Mouse (Mus musculus) heart, adult 10 weeks (tissue): ENCODE results near the gene Parg. TPM values are rescaled to one million over a fixed set of nuclear protein-coding genes. Genes with fewer than 3 reads are reported as not detected.

Experiments used
- polyA plus RNA-seq: library from polyadenylated mRNA; stranded (reverse); fragments of 350-450 nt; fragmentation: Illumina TruSeq; extraction: RNeasy Lipid Tissue Mini Kit (QIAGEN cat#74804); gene quantifications from one replicate; pipeline ENCODE4 v1.2.3, GENCODE M21; 2014; ENCODE audit warnings: low read depth, low replicate concordance

The Parg gene
- 14.2 TPM for polyA plus RNA-seq

GRCm38 (mm10) chr14:32201791-32202451 is at the start of gene Parg, which contains the start of gene Timm23:
Gene Parg (plus strand): TSS chr14:32201949.
Gene Timm23 (minus strand): TSS chr14:32201898.

GRCm38 (mm10) chr14:32159690-32160246 is 42.0 kb upstream of the Parg start, which contains the start of gene Ncoa4:
Gene Ncoa4 (plus strand): TSS chr14:32159865.

GRCm38 (mm10) chr14:32321732-32322685 is 120.3 kb downstream of the Parg start, which contains the start of gene Ogdhl:
Gene Ogdhl (plus strand): TSS chr14:32322019.

Other genes with a start within 250 kb of the Parg start
- gene Galnt15, start 173.0 kb upstream of the Parg start, polyA plus RNA-seq: 17.4 TPM
- 68.9 TPM for gene Oxnad1, start 116.6 kb upstream of the Parg start, polyA plus RNA-seq
- gene Dph3, start 116.2 kb upstream of the Parg start, polyA plus RNA-seq: 80.0 TPM
- gene Msmb, start 59.9 kb upstream of the Parg start, polyA plus RNA-seq: not detected
- gene Ncoa4, start 42.1 kb upstream of the Parg start, polyA plus RNA-seq: 70.5 TPM
- 355 TPM for gene Timm23, start 51 bp upstream of the Parg start, polyA plus RNA-seq
- 110 TPM for gene Ogdhl, start 120.1 kb downstream of the Parg start, polyA plus RNA-seq
- not detected for gene 1700024G13Rik, start 186.4 kb downstream of the Parg start, polyA plus RNA-seq